Mouse (Mus musculus): ENCODE results near the gene Tap1. TPM values are rescaled to one million over a fixed set of nuclear protein-coding genes. Genes with fewer than 3 reads are reported as not detected.

Tap1 gene
- 21.5 TPM for polyA plus RNA-seq (2014; fragmentation: Illumina TruSeq; extraction: RNeasy Lipid Tissue Mini Kit (QIAGEN cat#74804); ENCODE audit: insufficient read depth, low read depth, low replicate concordance)

GRCm38 (mm10) chr17:34187261-34187916 lies at the start of gene Tap1, which contains the start of gene Psmb9:
Tap1 (plus strand) TSS chr17:34187553.
Psmb9 (minus strand) TSS chr17:34187764.

GRCm38 (mm10) chr17:34143033-34143432 lies 44.3 kb upstream of the Tap1 start, which contains the start of gene H2-DMb2:
H2-DMb2 (plus strand) TSS chr17:34143307.

GRCm38 (mm10) chr17:34152923-34153322 lies 34.4 kb upstream of the Tap1 start, which contains the start of gene H2-DMb1:
H2-DMb1 (plus strand) TSS chr17:34153072.

GRCm38 (mm10) chr17:34196941-34197894 lies 9.9 kb downstream of the Tap1 start, which contains the start of gene Psmb8:
Psmb8 (plus strand) TSS chr17:34197721.

GRCm38 (mm10) chr17:34203444-34203843 lies 16.1 kb downstream of the Tap1 start, which contains the start of gene Tap2:
Tap2 (plus strand) TSS chr17:34203527.

GRCm38 (mm10) chr17:34238706-34239105 lies 51.4 kb downstream of the Tap1 start, which contains the start of gene H2-Ob:
H2-Ob (plus strand) TSS chr17:34238903.

Other genes starting within 250 kb of the Tap1 start
- 90.6 TPM for gene Pfdn6, start 247.2 kb upstream of the Tap1 start, polyA plus RNA-seq (2014; fragmentation: Illumina TruSeq; extraction: RNeasy Lipid Tissue Mini Kit (QIAGEN cat#74804); ENCODE audit: insufficient read depth, low read depth, low replicate concordance)
- gene Wdr46, start 246.9 kb upstream of the Tap1 start, polyA plus RNA-seq (2014; fragmentation: Illumina TruSeq; extraction: RNeasy Lipid Tissue Mini Kit (QIAGEN cat#74804); ENCODE audit: insufficient read depth, low read depth, low replicate concordance), result 8.3 TPM
- gene B3galt4, start 236.1 kb upstream of the Tap1 start, polyA plus RNA-seq (2014; fragmentation: Illumina TruSeq; extraction: RNeasy Lipid Tissue Mini Kit (QIAGEN cat#74804); ENCODE audit: insufficient read depth, low read depth, low replicate concordance), result 5.8 TPM
- gene Vps52, start 231.7 kb upstream of the Tap1 start, polyA plus RNA-seq (2014; fragmentation: Illumina TruSeq; extraction: RNeasy Lipid Tissue Mini Kit (QIAGEN cat#74804); ENCODE audit: insufficient read depth, low read depth, low replicate concordance), result 16.3 TPM
- 2,519 TPM for gene Rps18, start 231.6 kb upstream of the Tap1 start, polyA plus RNA-seq (2014; fragmentation: Illumina TruSeq; extraction: RNeasy Lipid Tissue Mini Kit (QIAGEN cat#74804); ENCODE audit: insufficient read depth, low read depth, low replicate concordance)
- 1,531 TPM for gene H2-K1, start 187.2 kb upstream of the Tap1 start, polyA plus RNA-seq (2014; fragmentation: Illumina TruSeq; extraction: RNeasy Lipid Tissue Mini Kit (QIAGEN cat#74804); ENCODE audit: insufficient read depth, low read depth, low replicate concordance)
- 21.8 TPM for gene Ring1, start 162.9 kb upstream of the Tap1 start, polyA plus RNA-seq (2014; fragmentation: Illumina TruSeq; extraction: RNeasy Lipid Tissue Mini Kit (QIAGEN cat#74804); ENCODE audit: insufficient read depth, low read depth, low replicate concordance)
- gene H2-Ke6, start 159.5 kb upstream of the Tap1 start, polyA plus RNA-seq (2014; fragmentation: Illumina TruSeq; extraction: RNeasy Lipid Tissue Mini Kit (QIAGEN cat#74804); ENCODE audit: insufficient read depth, low read depth, low replicate concordance), result 90.2 TPM
- gene Slc39a7, start 155.9 kb upstream of the Tap1 start, polyA plus RNA-seq (2014; fragmentation: Illumina TruSeq; extraction: RNeasy Lipid Tissue Mini Kit (QIAGEN cat#74804); ENCODE audit: insufficient read depth, low read depth, low replicate concordance), result 95.6 TPM
- gene Rxrb, start 155.7 kb upstream of the Tap1 start, polyA plus RNA-seq (2014; fragmentation: Illumina TruSeq; extraction: RNeasy Lipid Tissue Mini Kit (QIAGEN cat#74804); ENCODE audit: insufficient read depth, low read depth, low replicate concordance), result 33.6 TPM
- gene Col11a2, start 148.1 kb upstream of the Tap1 start, polyA plus RNA-seq (2014; fragmentation: Illumina TruSeq; extraction: RNeasy Lipid Tissue Mini Kit (QIAGEN cat#74804); ENCODE audit: insufficient read depth, low read depth, low replicate concordance), result 1.1 TPM
- gene H2-Oa, start 95.2 kb upstream of the Tap1 start, polyA plus RNA-seq (2014; fragmentation: Illumina TruSeq; extraction: RNeasy Lipid Tissue Mini Kit (QIAGEN cat#74804); ENCODE audit: insufficient read depth, low read depth, low replicate concordance), result 12.5 TPM
- gene H2-DMa, start 68.0 kb upstream of the Tap1 start, polyA plus RNA-seq (2014; fragmentation: Illumina TruSeq; extraction: RNeasy Lipid Tissue Mini Kit (QIAGEN cat#74804); ENCODE audit: insufficient read depth, low read depth, low replicate concordance), result 75.7 TPM
- gene Brd2, start 64.9 kb upstream of the Tap1 start, polyA plus RNA-seq (2014; fragmentation: Illumina TruSeq; extraction: RNeasy Lipid Tissue Mini Kit (QIAGEN cat#74804); ENCODE audit: insufficient read depth, low read depth, low replicate concordance), result 94.4 TPM
- gene H2-DMb2, start 44.2 kb upstream of the Tap1 start, polyA plus RNA-seq (2014; fragmentation: Illumina TruSeq; extraction: RNeasy Lipid Tissue Mini Kit (QIAGEN cat#74804); ENCODE audit: insufficient read depth, low read depth, low replicate concordance), result 35.5 TPM
- 64.1 TPM for gene H2-DMb1, start 34.5 kb upstream of the Tap1 start, polyA plus RNA-seq (2014; fragmentation: Illumina TruSeq; extraction: RNeasy Lipid Tissue Mini Kit (QIAGEN cat#74804); ENCODE audit: insufficient read depth, low read depth, low replicate concordance)
- gene Psmb9, start 211 bp downstream of the Tap1 start, polyA plus RNA-seq (2014; fragmentation: Illumina TruSeq; extraction: RNeasy Lipid Tissue Mini Kit (QIAGEN cat#74804); ENCODE audit: insufficient read depth, low read depth, low replicate concordance), result 59.9 TPM
- gene Psmb8, start 10.2 kb downstream of the Tap1 start, polyA plus RNA-seq (2014; fragmentation: Illumina TruSeq; extraction: RNeasy Lipid Tissue Mini Kit (QIAGEN cat#74804); ENCODE audit: insufficient read depth, low read depth, low replicate concordance), result 140 TPM
- gene Tap2, start 16.0 kb downstream of the Tap1 start, polyA plus RNA-seq (2014; fragmentation: Illumina TruSeq; extraction: RNeasy Lipid Tissue Mini Kit (QIAGEN cat#74804); ENCODE audit: insufficient read depth, low read depth, low replicate concordance), result 47.7 TPM
- gene H2-Ob, start 51.4 kb downstream of the Tap1 start, polyA plus RNA-seq (2014; fragmentation: Illumina TruSeq; extraction: RNeasy Lipid Tissue Mini Kit (QIAGEN cat#74804); ENCODE audit: insufficient read depth, low read depth, low replicate concordance), result 28.6 TPM
- 553 TPM for gene H2-Ab1, start 70.1 kb downstream of the Tap1 start, polyA plus RNA-seq (2014; fragmentation: Illumina TruSeq; extraction: RNeasy Lipid Tissue Mini Kit (QIAGEN cat#74804); ENCODE audit: insufficient read depth, low read depth, low replicate concordance)
- gene H2-Aa, start 100.3 kb downstream of the Tap1 start, polyA plus RNA-seq (2014; fragmentation: Illumina TruSeq; extraction: RNeasy Lipid Tissue Mini Kit (QIAGEN cat#74804); ENCODE audit: insufficient read depth, low read depth, low replicate concordance), result 647 TPM
- 475 TPM for gene H2-Eb1, start 118.3 kb downstream of the Tap1 start, polyA plus RNA-seq (2014; fragmentation: Illumina TruSeq; extraction: RNeasy Lipid Tissue Mini Kit (QIAGEN cat#74804); ENCODE audit: insufficient read depth, low read depth, low replicate concordance)
- 1.6 TPM for gene H2-Eb2, start 138.1 kb downstream of the Tap1 start, polyA plus RNA-seq (2014; fragmentation: Illumina TruSeq; extraction: RNeasy Lipid Tissue Mini Kit (QIAGEN cat#74804); ENCODE audit: insufficient read depth, low read depth, low replicate concordance)
- 0.20 TPM for gene Btnl2, start 167.3 kb downstream of the Tap1 start, polyA plus RNA-seq (2014; fragmentation: Illumina TruSeq; extraction: RNeasy Lipid Tissue Mini Kit (QIAGEN cat#74804); ENCODE audit: insufficient read depth, low read depth, low replicate concordance)
- gene Btnl1, start 189.6 kb downstream of the Tap1 start, polyA plus RNA-seq (2014; fragmentation: Illumina TruSeq; extraction: RNeasy Lipid Tissue Mini Kit (QIAGEN cat#74804); ENCODE audit: insufficient read depth, low read depth, low replicate concordance), result not detected
- gene BC051142, start 211.3 kb downstream of the Tap1 start, polyA plus RNA-seq (2014; fragmentation: Illumina TruSeq; extraction: RNeasy Lipid Tissue Mini Kit (QIAGEN cat#74804); ENCODE audit: insufficient read depth, low read depth, low replicate concordance), result 0.24 TPM

Measured in lung, adult 10 weeks (tissue).